Mouse (Mus musculus) cortical plate, adult 2 months (tissue): ENCODE measurements around the gene Etv4.

Experiments used
- CTCF ChIP-seq: fragments of 200-500 bp; IDR thresholded peaks from 2 replicates; pipeline ENCODE4 v1.5.1; 2011; ENCODE audit warnings: mild to moderate bottlenecking, control low read depth, low read length; ENCODE audit not compliant: insufficient read depth; ENCODE audit errors: extremely low read depth
- POLR2A ChIP-seq: fragments of 200-500 bp; IDR thresholded peaks from 2 replicates; pipeline ENCODE4 v1.6.1; 2011; ENCODE audit warnings: mild to moderate bottlenecking, low read length, control low read depth; ENCODE audit not compliant: insufficient read depth; ENCODE audit errors: extremely low read depth

DNA sequence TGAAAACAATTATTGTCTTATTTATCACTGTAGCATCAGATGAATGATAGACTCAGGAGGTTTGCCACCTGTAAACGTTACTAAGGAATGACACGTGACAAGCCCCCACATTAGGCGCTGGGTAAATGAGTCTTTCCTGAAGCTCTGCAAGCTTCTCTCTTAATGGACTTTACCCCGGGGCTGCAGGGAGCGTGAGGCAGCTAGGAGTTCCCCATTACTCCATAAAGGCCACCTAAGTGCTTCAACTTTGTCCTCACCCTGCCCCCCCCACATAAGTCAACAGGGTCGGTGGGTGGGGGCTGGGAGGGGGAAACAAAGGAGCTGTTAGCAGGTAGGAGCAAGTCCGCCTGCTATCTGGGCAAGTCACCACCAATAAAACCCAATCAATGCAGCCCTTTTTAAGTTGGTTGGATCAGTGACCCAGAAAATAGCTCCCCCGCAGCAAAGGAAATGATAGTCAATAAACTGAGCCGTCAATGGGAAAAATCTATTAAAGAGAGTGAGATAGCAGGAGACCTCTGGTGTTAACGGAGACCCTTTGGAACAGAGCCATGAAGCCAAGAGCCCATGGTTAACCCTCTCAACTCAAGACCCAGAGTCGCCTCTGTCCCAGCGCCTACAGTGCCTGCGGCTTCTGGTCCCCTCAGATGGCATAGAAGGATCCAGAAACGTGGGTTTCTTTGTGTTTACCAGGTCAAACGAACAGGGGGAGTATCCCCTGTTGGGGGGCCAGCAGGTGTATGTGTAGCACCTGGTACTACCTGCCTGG lies 24.1 kb upstream of the Etv4 start:
- TF ChIP-seq CTCF = no peak
- TF ChIP-seq POLR2A = no peak
